Mouse (Mus musculus) G1E (cell line): ENCODE results near the gene Lrp8.

Experiments used
- CTCF ChIP-seq: IDR thresholded peaks from 2 replicates; pipeline ENCODE4 v1.5.1; 2012; ENCODE audit warnings: low read depth, low read length, inconsistent platforms, mixed read lengths
- GATA1 ChIP-seq: IDR thresholded peaks from 2 replicates; pipeline ENCODE4 v1.6.1; 2012; ENCODE audit warnings: borderline replicate concordance, low read length, inconsistent platforms, mixed read lengths
- TAL1 ChIP-seq: conservative IDR thresholded peaks from 2 replicates; pipeline ENCODE4 v1.6.1; 2012; ENCODE audit warnings: low read depth, low read length, inconsistent platforms, mixed read lengths

DNA sequence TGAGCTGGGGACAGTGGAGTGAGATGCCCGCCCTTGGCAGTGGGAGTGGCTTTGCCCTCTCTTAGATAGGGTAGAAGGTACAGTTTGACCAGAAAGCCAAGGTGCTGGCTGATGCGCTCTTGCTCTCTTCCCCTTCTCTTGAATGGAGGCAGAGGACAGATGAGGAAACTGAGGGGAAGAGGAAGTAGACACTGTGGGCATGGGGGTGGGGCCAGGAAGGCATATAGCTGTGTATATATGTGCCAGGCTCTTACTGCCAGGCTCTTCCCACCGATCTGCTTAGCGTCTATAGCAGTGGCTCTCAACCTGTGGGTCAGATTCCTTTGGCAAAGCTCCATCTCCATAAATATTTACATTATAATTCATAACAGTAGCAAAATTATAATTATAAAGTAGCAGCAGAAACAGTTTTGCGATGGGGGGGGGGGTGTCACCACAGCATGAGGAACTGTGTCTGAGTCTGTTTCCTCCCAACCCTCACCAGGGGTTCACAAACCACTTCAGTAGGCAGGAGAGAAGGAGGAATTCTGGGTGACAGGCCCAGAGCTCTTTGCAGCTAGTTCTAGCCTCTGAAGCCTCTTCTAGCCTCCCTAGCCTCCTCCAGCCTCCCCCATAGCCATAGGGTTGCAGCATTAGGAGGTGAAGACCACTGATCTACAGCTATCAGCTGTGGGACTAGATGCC lies 24.9 kb upstream of the Lrp8 start:
- no peak for TF ChIP-seq CTCF
- TF ChIP-seq TAL1 = no peak
- no peak for TF ChIP-seq GATA1
